Mouse (Mus musculus): ENCODE data around the gene Tac2. TPM values are rescaled to one million over a fixed set of nuclear protein-coding genes. Genes with fewer than 3 reads are reported as not detected.

Tac2 gene
- total RNA-seq (2014; rRNA removed) (0.27 TPM in 1 of 2 replicates, not detected in the other), polyA plus RNA-seq (2015; fragmentation: Nextera tagmentation; extraction: Ambion mirVana) (2.0 and 4.5 TPM in 2 replicates)

DNA sequence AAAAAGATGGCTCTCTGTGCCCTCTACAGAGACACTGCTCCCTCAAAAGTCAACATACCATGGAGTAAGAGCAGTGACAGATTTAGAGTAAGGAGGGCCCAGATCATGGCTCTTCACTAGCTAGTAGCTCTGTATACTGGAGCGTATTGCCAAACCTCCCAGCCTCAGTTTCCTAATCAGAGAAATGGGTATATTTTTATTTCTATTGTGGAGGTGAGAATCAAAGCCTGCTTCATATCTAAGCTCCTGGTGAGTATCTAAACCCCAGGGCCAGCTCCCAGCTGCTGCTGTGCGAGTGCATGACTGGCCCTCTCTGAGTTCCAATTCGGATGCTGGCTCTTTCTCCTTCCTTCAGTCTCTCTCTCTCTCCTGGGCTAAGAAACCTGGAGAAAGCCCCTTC lies at the start of gene Tac2:
Gene Tac2, plus strand, starts transcription at position 301 of the 400 bp plus-strand sequence.
- H3K4me1 ChIP-seq (ENCODE audit: insufficient read depth, low read length): 0 out of 2 replicates have a peak, but pooled peaks cover 3% of the 10 kb centered on the region
- no peaks in the 10 kb centered on the region for H3K36me3 ChIP-seq (ENCODE audit: insufficient read depth, low read length)
- 87% methylated on average over 3 of the region's 3 CpGs for WGBS
- H3K4me3 ChIP-seq (ENCODE audit: low read depth, low read length): no peak within 1 kb of the TSS
- no peaks in the 10 kb centered on the region for H3K9me3 ChIP-seq (ENCODE audit: low read length)
- TF ChIP-seq CTCF (IDR thresholded peaks at IDR 0.05): no peak
- no peak for DNase-seq (ENCODE audit: low spot score)
- H3K9ac ChIP-seq (replicated peaks; ENCODE audit: low read length, poor library complexity, severe bottlenecking): no peak within 1 kb of the TSS
- ATAC-seq (ENCODE audit: low FRiP score): no peak
- H3K4me2 ChIP-seq (ENCODE audit: low read depth, low read length, poor library complexity, severe bottlenecking): no peak within 1 kb of the TSS
- no peak within 1 kb of the TSS for H3K27ac ChIP-seq (ENCODE audit: low read depth, low read length)
- H3K27me3 ChIP-seq (ENCODE audit: insufficient read depth, low read length): peaks cover 8% of the 10 kb centered on the region

DNA sequence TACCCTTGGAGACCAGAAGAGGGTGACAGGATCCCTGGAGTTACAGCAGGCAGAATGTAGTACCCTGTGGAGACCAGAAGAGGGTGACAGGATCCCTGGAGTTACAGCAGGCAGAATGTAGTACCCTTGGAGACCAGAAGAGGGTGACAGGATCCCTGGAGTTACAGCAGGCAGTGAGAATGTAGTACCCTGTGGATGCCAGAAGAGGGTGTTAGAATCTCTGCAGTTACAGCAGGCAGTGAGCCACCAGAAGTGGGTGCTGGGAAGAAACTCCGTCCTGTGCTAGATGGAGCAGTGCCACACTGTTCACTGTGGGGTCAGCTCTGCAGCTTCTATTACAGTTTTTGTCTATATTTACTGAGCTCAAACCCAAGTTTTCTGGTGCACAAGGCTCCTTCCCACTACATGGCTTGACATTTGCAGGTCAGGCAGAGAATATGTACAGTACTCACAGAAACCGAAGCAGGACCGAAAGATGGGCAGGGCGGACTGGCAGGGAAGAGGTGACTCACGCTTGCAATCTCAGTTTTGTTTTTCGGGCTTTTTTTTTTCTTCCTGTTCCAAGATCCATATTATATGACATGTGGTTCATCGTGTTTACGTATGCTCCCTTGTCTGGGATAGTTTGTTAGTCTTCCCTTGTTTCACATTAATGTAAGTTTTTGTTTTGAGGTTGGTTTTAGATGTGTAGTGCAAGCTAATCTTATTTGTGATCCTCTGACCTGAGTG lies 49.3 kb upstream of the Tac2 start:
- H3K36me3 ChIP-seq (ENCODE audit: insufficient read depth, low read length): no peaks in the 10 kb centered on the region
- H3K4me2 ChIP-seq (ENCODE audit: low read depth, low read length, poor library complexity, severe bottlenecking): no peak overlapping the region
- no peak overlapping the region for H3K27ac ChIP-seq (ENCODE audit: low read depth, low read length)
- H3K4me3 ChIP-seq (ENCODE audit: low read depth, low read length): no peak overlapping the region
- 0 out of 2 replicates have a peak, but pooled peaks cover 4% of the 10 kb centered on the region for H3K4me1 ChIP-seq (ENCODE audit: insufficient read depth, low read length)
- no peaks in the 10 kb centered on the region for H3K27me3 ChIP-seq (ENCODE audit: insufficient read depth, low read length)
- no peak overlapping the region for H3K9ac ChIP-seq (replicated peaks; ENCODE audit: low read length, poor library complexity, severe bottlenecking)
- peak; percentile 91 for DNase-seq (ENCODE audit: low spot score)
- H3K9me3 ChIP-seq (ENCODE audit: low read length): no peaks in the 10 kb centered on the region
- WGBS: 87% methylated on average over 8 of the region's 8 CpGs
- peak; percentile 24; the same call in 1 of the 2 replicates for ATAC-seq (ENCODE audit: low FRiP score)
- peak; percentile 99 for TF ChIP-seq CTCF (IDR thresholded peaks at IDR 0.05)

DNA sequence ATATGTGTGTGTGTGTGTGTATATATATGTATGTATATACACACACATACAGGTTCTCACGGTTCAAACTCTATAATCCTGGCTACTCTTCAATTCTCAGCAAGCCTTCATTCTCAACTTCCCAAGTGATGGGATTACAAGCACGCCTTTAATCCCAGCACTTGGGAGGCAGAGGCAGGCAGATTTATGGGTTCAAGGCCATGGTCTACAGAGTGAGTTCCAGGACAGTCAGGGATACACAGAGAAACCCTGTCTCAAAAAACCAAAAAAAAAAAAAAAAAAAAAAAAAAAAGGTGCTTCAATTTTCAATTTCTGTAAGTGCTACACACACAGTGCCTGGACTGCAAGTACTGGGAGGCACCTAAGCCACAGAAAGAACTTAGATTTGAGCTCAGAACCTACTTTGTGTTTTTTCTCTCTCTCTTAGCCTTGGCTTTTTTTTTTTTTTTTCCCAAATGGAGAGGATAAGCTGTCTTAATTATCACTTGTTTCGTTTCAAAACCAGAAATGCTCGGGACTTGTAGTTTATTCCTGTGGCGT lies 48.3 kb upstream of the Tac2 start:
- 0 out of 2 replicates have a peak overlapping the region, but pooled peaks have one; percentile 33 for H3K27ac ChIP-seq (ENCODE audit: low read depth, low read length)
- H3K36me3 ChIP-seq (ENCODE audit: insufficient read depth, low read length): no peaks in the 10 kb centered on the region
- no peak for ATAC-seq (ENCODE audit: low FRiP score)
- 51% methylated on average over 5 of the region's 5 CpGs for WGBS
- no peak for DNase-seq (ENCODE audit: low spot score)
- no peaks in the 10 kb centered on the region for H3K27me3 ChIP-seq (ENCODE audit: insufficient read depth, low read length)
- H3K4me2 ChIP-seq (ENCODE audit: low read depth, low read length, poor library complexity, severe bottlenecking): peak overlapping the region; percentile 49
- TF ChIP-seq CTCF (IDR thresholded peaks at IDR 0.05): no peak
- no peaks in the 10 kb centered on the region for H3K9me3 ChIP-seq (ENCODE audit: low read length)
- H3K4me3 ChIP-seq (ENCODE audit: low read depth, low read length): peak overlapping the region; percentile 73; the same call in 1 of the 2 replicates
- H3K9ac ChIP-seq (replicated peaks; ENCODE audit: low read length, poor library complexity, severe bottlenecking): no peak overlapping the region
- H3K4me1 ChIP-seq (ENCODE audit: insufficient read depth, low read length): 0 out of 2 replicates have a peak, but pooled peaks cover 4% of the 10 kb centered on the region

DNA sequence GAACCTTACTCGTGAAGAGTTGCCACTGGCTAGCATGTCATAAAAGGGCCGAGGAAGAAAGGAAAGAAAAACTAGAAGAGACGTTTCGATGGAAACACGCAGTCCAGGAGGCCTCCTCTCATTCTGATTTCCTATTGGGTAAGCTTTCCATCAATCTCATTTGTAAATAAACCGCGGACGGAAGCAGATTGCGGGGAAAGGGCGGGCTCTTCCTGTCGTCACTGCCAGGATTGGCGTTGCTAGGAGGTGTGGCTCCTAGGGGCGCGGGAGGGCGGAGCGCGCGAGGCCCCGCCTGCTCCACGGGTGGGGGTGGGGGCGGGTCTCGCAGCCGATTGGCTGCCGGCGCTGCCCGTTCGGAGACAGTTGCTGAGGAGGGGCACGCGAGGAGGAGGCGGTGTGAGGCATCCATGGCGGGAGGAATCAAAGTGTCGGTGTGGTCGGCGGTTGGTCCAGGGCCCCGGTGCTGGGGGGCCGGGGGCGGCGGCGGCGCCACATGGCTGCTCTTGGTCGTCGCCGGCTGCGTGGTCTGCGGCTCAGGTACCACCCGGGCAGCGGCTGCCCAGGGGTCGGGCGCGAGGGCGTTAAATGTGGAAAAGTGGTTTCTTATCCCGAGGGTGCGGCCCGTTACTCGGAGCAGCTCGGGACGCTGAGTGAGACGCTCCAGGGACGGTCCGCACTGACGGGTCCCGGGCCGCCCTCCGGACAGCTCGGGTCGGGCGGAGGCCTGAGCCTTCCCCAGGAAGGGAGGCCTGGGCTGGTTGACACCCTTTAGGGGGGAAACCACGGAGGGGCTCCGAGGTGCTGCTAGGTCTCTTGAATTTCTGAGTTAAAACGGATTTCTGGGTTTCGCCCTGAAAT lies 47.4 kb upstream of the Tac2 start:
- Histone ChIP-seq H3K4me3 (ENCODE audit: low read depth, low read length) (peak overlapping the region; percentile 73), H3K27me3 (ENCODE audit: insufficient read depth, low read length) (no peaks in the 10 kb centered on the region), H3K4me1 (ENCODE audit: insufficient read depth, low read length) (0 out of 2 replicates have a peak, but pooled peaks cover 4% of the 10 kb centered on the region), H3K4me2 (ENCODE audit: low read depth, low read length, poor library complexity, severe bottlenecking) (peak overlapping the region; percentile 99), H3K9ac (replicated peaks; ENCODE audit: low read length, poor library complexity, severe bottlenecking) (peak overlapping the region; percentile 71), H3K27ac (ENCODE audit: low read depth, low read length) (peak overlapping the region; percentile 33; the same call in 1 of the 2 replicates), H3K9me3 (ENCODE audit: low read length) (no peaks in the 10 kb centered on the region), H3K36me3 (ENCODE audit: insufficient read depth, low read length) (no peaks in the 10 kb centered on the region)
- DNase-seq (ENCODE audit: low spot score): peak; percentile 99
- ATAC-seq (ENCODE audit: low FRiP score): peak; percentile 96
- WGBS: under 1% methylated on average over 65 of the region's 71 CpGs
- TF ChIP-seq CTCF (IDR thresholded peaks at IDR 0.05): peak; percentile 1; the same call in 1 of the 2 replicates

DNA sequence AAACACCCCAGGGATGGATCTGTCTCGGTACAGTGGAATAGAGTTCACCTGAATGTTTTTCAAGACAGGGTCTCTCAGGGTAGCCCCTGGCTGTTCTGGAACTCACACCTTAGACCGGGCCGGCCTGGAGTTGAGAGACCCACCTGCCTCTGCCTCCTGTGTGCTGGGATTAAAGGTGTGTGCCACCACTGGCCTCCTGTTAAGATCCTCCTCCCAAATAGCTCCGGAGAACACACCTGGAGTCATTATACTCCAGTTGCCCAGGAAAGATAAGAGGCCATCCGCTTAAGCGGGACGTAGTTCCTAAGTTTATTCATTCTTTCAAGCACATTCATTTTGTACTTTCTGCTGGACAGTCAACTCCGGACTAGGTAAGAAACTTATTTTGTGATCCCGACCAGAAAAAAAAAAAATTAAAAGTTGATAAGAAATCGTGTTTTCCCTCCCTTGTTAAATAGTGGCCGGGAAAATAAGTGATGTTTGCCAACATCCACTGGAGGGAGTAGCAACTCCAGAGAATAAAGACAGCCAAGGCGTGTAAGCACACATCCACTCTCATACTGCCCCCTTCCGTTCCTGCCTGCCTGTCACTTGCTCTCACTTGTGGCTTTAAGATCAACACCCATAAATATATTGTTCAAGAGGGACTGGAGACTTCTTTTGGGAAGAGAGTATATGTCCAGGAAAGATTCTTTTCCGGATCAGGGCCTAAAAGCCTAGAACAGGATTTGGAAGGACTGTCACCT lies 46.5 kb upstream of the Tac2 start:
- 12% methylated on average over 14 of the region's 14 CpGs for WGBS
- Histone ChIP-seq H3K27me3 (ENCODE audit: insufficient read depth, low read length) (no peaks in the 10 kb centered on the region), H3K4me1 (ENCODE audit: insufficient read depth, low read length) (0 out of 2 replicates have a peak, but pooled peaks cover 4% of the 10 kb centered on the region), H3K4me3 (ENCODE audit: low read depth, low read length) (peak overlapping the region; percentile 73), H3K4me2 (ENCODE audit: low read depth, low read length, poor library complexity, severe bottlenecking) (peak overlapping the region; percentile 99), H3K9ac (replicated peaks; ENCODE audit: low read length, poor library complexity, severe bottlenecking) (peak overlapping the region; percentile 71), H3K9me3 (ENCODE audit: low read length) (no peaks in the 10 kb centered on the region), H3K36me3 (ENCODE audit: insufficient read depth, low read length) (no peaks in the 10 kb centered on the region), H3K27ac (ENCODE audit: low read depth, low read length) (no peak overlapping the region)
- ATAC-seq (ENCODE audit: low FRiP score) (no peak), DNase-seq (ENCODE audit: low spot score) (peak; percentile 93)
- TF ChIP-seq CTCF (IDR thresholded peaks at IDR 0.05): peak; percentile 91

Data from midbrain, postnatal 0 days (tissue).